Mouse (Mus musculus) lung, adult 2 months (tissue): ENCODE measurements around the gene Rab8b.
A peak's percentile ranks its signal among the peaks of the same experiment; 100 is the strongest.

Source experiments
- CTCF ChIP-seq: fragments of 200-500 bp; IDR thresholded peaks from 2 replicates; pipeline ENCODE4 v1.5.1; 2011; ENCODE audit warnings: mild to moderate bottlenecking, low read length, control low read depth; ENCODE audit not compliant: insufficient read depth
- POLR2A ChIP-seq: fragments of 200-500 bp; IDR thresholded peaks from 2 replicates; pipeline ENCODE4 v1.6.1; 2011; ENCODE audit warnings: low read depth, mild to moderate bottlenecking, control low read depth, low read length, borderline replicate concordance; ENCODE audit errors: extremely low read depth

- TF ChIP-seq CTCF (0 out of 2 replicates have a peak, but pooled peaks have one; percentile 4), POLR2A (peak; percentile 70; the same call in 1 of the 2 replicates)
Observed at GRCm38 (mm10) chr9:66834318-66835096, 85.0 kb downstream of the Rab8b start, which contains the start of gene Aph1c.
